In the genomic region with DNA sequence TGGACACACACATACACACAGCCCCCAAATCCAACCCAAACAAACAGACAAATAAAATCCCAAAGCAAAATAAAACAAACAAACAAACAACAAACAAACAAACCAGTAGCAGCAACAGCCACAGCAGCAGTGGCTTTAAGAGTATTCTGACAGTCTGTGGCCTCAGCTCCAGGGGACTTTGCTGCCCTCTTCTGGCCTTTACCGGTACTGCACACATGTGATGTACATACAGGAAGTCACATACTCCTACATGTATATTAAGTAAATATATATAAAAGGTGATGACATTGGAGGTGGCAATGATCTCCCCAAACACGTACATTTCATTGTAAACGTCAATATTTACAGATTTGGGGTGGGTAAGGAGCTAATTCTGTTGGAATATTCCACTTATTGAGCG, we compare ENCODE assay signal across 10 mouse cellular contexts. TPM values are rescaled to one million over a fixed set of nuclear protein-coding genes. Genes with fewer than 3 reads are reported as not detected.
DNase-seq lines count a peak whose midpoint lies in the region; ATAC-seq and TF ChIP-seq lines count a peak whose summit lies in the region.
"Had no signal": no experiment of that assay in that cellular context is flagged by ENCODE, and none has a peak within 500 bp of the region (broad histone marks: within the 10 kb centered on the region; RNA-seq: fewer than 3 reads in every experiment).

No protein-coding gene starts in this region.

- peak; percentile 50 for TF ChIP-seq CTCF in kidney, postnatal 0 days (IDR thresholded peaks at IDR 0.05; ENCODE audit: low read depth)
- peak; percentile 72 for TF ChIP-seq CTCF in ES-Bruce4 (IDR thresholded peaks at IDR 0.05; ENCODE audit: low read depth, low read length)
- TF ChIP-seq CTCF in liver, postnatal 0 days (IDR thresholded peaks at IDR 0.05; ENCODE audit: low read depth) = peak; percentile 71

- no peak for DNase-seq in kidney, postnatal 0 days (ENCODE audit: low spot score)
- DNase-seq in kidney, postnatal 14 days = no peak
- DNase-seq in B cell, adult 2 months = peak; percentile 74
- peak; percentile 60 for DNase-seq in liver, postnatal 0 days
- no peak for DNase-seq in neural tube, embryonic 10.5 days (ENCODE audit: extremely low spot score, low spot score)
- no peak for DNase-seq in adrenal gland, adult 18-20 months (ENCODE audit: low spot score in 2 of 2)
- DNase-seq: gastrocnemius, postnatal 25 days; right cerebral cortex, adult 18-20 months had no signal

- no peaks in the 10 kb centered on the region for H3K4me1 ChIP-seq in kidney, postnatal 0 days (replicated peaks; ENCODE audit: insufficient read depth, low read length)
- H3K4me1 ChIP-seq in ES-Bruce4 (ENCODE audit: control insufficient read depth, insufficient read depth, low read length) = peaks cover under 1% of the 10 kb centered on the region
- H3K4me1 ChIP-seq in liver, postnatal 0 days (ENCODE audit: insufficient read depth) = peaks cover 1% of the 10 kb centered on the region

- no peak for TF ChIP-seq POLR2A in ES-Bruce4 (IDR thresholded peaks at IDR 0.05; ENCODE audit: insufficient read depth, low read length)

- H3K27ac ChIP-seq in kidney, postnatal 0 days = no peak overlapping the region
- H3K27ac ChIP-seq in ES-Bruce4 (ENCODE audit: insufficient read depth, low read length) = no peak overlapping the region
- no peak overlapping the region for H3K27ac ChIP-seq in liver, postnatal 0 days (ENCODE audit: low read depth)

- WGBS in kidney, postnatal 0 days = 81% methylated on average over 4 of the region's 4 CpGs
- 73% methylated on average over 4 of the region's 4 CpGs for WGBS in liver, postnatal 0 days (ENCODE audit: insufficient replicate concordance)

- TF ChIP-seq EP300 in ES-Bruce4 (IDR thresholded peaks at IDR 0.05; ENCODE audit: insufficient read depth, low read depth, low read length) = no peak
- TF ChIP-seq EP300 in liver, postnatal 0 days (IDR thresholded peaks at IDR 0.05; ENCODE audit: low read depth) = no peak

- no peak overlapping the region for H3K4me3 ChIP-seq in kidney, postnatal 0 days (replicated peaks; ENCODE audit: low read depth, low read length)
- no peak overlapping the region for H3K4me3 ChIP-seq in ES-Bruce4 (ENCODE audit: low read depth, low read length)
- no peak overlapping the region for H3K4me3 ChIP-seq in liver, postnatal 0 days (ENCODE audit: low read depth, low read length)
- H3K4me3 ChIP-seq: megakaryocyte, embryonic 14.5 days had no signal

- no peaks in the 10 kb centered on the region for H3K9me3 ChIP-seq in kidney, postnatal 0 days (replicated peaks; ENCODE audit: low read length)
- no peaks in the 10 kb centered on the region for H3K9me3 ChIP-seq in ES-Bruce4 (replicated peaks; ENCODE audit: control insufficient read depth, insufficient read depth, low read length, poor library complexity, severe bottlenecking)
- no peaks in the 10 kb centered on the region for H3K9me3 ChIP-seq in liver, postnatal 0 days (ENCODE audit: low read length)

- H3K4me2 ChIP-seq in kidney, postnatal 0 days (ENCODE audit: low read length) = no peak overlapping the region
- no peak overlapping the region for H3K4me2 ChIP-seq in liver, postnatal 0 days (ENCODE audit: low read depth, low read length)

- no peak for ATAC-seq in kidney, postnatal 0 days (replicated peaks; ENCODE audit: low FRiP score, low read depth)
- no peak for ATAC-seq in liver, postnatal 0 days

- 0 out of 2 replicates have a peak, but pooled peaks cover 5% of the 10 kb centered on the region for H3K36me3 ChIP-seq in kidney, postnatal 0 days (ENCODE audit: insufficient read depth, low read length)
- H3K36me3 ChIP-seq in ES-Bruce4 (ENCODE audit: control insufficient read depth, insufficient read depth, low read length, poor library complexity, severe bottlenecking) = no peaks in the 10 kb centered on the region
- no peaks in the 10 kb centered on the region for H3K36me3 ChIP-seq in liver, postnatal 0 days (replicated peaks; ENCODE audit: insufficient read depth, low read length)

- H3K9ac ChIP-seq in kidney, postnatal 0 days (ENCODE audit: low read depth, low read length) = no peak overlapping the region
- H3K9ac ChIP-seq in ES-Bruce4 (ENCODE audit: low read depth, poor library complexity, severe bottlenecking) = no peak overlapping the region
- no peak overlapping the region for H3K9ac ChIP-seq in liver, postnatal 0 days (replicated peaks)

- H3K27me3 ChIP-seq in kidney, postnatal 0 days (ENCODE audit: insufficient read depth, low read length) = peaks cover 6% of the 10 kb centered on the region; the same call in 1 of the 2 replicates
- no peaks in the 10 kb centered on the region for H3K27me3 ChIP-seq in ES-Bruce4 (ENCODE audit: control insufficient read depth, insufficient read depth, low read length, poor library complexity, severe bottlenecking)
- H3K27me3 ChIP-seq in liver, postnatal 0 days (ENCODE audit: insufficient read depth, low read length) = peaks cover 25% of the 10 kb centered on the region

RNA-seq across cellular contexts. Expression of a gene that starts 5.1 kb away (rescaled TPM):
- 0.27 and 0.28 TPM in 2 replicates for polyA plus RNA-seq in kidney, postnatal 0 days (2015; fragmentation: Nextera tagmentation; extraction: Ambion mirVana)
- polyA plus RNA-seq in ES-Bruce4 (2011; ENCODE audit: insufficient read depth, insufficient read length, low read depth, missing spikeins) = 0.15 and 0.20 TPM in 2 replicates
- polyA plus RNA-seq in liver, postnatal 0 days (2015; fragmentation: Nextera tagmentation; extraction: Ambion mirVana) = not detected in 2 replicates
- total RNA-seq in adrenal gland, adult 18-20 months (2021) = 1 to 10 TPM; 2.0 to 2.1 TPM

RNA-seq across cellular contexts. Expression of a gene that starts 50.9 kb away (rescaled TPM):
- 22.0 and 25.5 TPM in 2 replicates for polyA plus RNA-seq in kidney, postnatal 0 days (2015; fragmentation: Nextera tagmentation; extraction: Ambion mirVana)
- polyA plus RNA-seq in ES-Bruce4 (2011; ENCODE audit: insufficient read depth, insufficient read length, low read depth, missing spikeins) = 23.2 and 26.3 TPM in 2 replicates
- polyA plus RNA-seq in liver, postnatal 0 days (2015; fragmentation: Nextera tagmentation; extraction: Ambion mirVana) = 3.8 and 4.6 TPM in 2 replicates
- total RNA-seq in adrenal gland, adult 18-20 months (2021) = 100 to 1,000 TPM in 1 of 2 experiments, 10 to 100 TPM in 1; 90.2 to 165 TPM

Comparison
In these comparisons a context has a peak if more than half of its experiments do, and no peak if none do; other contexts are left out.
1. DNase-seq: peak in B cell, adult 2 months (2 of 2) and liver, postnatal 0 days (single experiment); none in kidney, postnatal 0 days (single experiment), kidney, postnatal 14 days (single experiment), neural tube, embryonic 10.5 days (single experiment) and adrenal gland, adult 18-20 months (0 of 2).
2. Peak in every context shown above with its lines, with median percentiles within 50 percentile points of each other: CTCF ChIP-seq.